Mouse (Mus musculus): ENCODE results near the gene Pik3cd.

Gene Pik3cd

GRCm38 (mm10) chr4:149609256-149610025, 92.9 kb downstream of the Pik3cd start:
- no peak for DNase-seq (ENCODE audit: low spot score in 2 of 2)

DNA sequence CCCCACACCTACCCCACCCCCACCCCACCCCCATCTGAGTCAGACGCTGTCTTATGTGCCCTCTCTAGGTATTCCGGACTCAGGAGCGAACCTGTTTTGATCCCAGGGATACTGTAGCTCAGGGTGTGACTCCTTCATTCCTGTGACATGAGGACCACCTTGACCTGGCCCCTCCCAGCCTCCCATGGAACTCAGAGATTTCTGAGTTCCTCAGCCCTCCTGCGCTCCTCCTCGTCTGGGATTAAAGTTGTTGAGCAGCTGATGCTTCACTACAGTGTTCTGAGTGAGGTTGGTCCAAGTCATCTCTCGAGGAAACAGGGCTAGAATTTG, 94.1 kb downstream of the Pik3cd start:
- DNase-seq (ENCODE audit: low spot score in 2 of 2) = no peak

DNA sequence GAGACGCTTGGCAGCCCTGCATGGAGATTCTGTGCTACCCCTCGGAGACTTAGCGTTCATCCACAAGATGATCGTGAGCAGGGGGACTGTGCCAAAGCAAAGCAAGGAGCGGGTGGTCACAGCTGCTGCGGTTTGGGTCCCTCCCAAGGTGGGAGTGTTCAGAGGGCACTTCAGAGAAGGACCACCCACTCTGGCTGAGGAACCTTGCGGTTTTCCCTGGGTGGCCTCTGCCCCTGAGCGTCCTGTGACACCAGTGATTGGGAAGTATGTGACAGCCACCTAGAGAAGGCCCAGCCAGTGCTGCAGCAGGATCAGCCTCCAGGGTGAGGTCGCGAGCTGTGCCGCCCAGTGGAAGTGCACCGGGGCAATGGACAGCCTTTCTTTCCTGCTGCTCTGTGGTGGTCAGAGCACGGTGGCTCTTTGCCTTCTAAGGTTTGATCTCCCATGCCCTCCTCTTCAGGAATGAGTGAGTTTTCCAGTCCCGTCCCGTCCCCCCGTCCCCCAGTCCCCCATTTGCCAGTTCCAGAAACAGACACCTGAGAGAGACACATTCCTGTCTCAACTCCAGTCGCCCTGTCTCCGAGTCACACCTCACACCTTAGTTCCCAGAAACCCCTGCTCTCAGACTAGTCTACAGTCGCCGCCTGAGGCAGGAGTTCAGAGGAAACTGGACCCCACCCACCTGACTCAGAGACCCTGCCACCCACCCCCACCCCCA, 94.6 kb downstream of the Pik3cd start:
- no peak for DNase-seq (ENCODE audit: low spot score in 2 of 2)

DNA sequence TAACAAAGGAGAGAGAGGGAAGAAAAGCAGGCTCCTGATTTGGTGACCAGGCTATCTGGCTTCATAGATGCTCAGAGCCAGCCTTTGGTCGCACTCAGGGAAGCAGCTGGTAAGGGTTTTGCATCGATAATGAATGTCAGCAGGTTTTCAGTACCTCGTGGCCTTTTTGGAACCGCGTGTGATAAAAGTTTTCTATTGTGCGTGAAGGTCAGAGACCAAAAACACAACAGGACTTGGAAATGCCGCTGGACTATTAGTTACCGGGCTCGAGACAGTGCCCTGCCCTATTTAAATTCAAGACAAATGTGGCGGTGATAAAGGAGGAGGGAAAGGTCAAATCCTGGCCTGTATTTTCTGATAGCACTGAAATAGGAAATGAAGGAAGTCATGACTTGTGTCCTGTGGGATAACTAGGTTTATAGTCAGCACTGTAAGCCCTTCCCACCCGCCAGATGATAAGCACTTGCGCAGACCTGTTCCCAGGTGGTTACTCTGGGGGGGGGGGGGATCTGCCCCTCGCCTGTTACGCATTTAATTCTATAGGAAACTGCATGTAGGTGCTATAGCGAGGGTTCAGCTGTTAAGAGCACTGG, 95.5 kb downstream of the Pik3cd start:
- no peak for DNase-seq (ENCODE audit: low spot score in 2 of 2)

DNA sequence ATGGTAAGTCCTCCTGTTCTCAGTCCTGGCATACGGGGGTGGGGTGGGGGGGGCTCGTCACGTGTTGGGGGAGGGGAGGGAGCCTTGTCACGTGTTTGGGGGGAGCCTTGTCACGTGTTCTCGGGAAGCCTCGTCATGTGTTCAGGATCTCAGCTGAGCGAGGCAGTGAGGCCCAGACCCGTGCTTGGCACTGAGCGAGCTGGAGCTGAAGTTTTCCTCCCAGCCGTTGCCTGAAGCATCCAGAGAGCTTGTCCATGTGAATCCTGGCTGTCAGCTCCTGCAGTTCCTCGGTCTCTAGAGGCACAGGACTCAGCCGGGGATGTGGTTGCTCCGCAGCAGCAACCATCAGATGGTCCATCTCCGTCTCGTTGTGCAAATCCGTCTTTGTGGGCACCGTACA, 96.3 kb downstream of the Pik3cd start:
- no peak for DNase-seq (ENCODE audit: low spot score in 2 of 2)

DNA sequence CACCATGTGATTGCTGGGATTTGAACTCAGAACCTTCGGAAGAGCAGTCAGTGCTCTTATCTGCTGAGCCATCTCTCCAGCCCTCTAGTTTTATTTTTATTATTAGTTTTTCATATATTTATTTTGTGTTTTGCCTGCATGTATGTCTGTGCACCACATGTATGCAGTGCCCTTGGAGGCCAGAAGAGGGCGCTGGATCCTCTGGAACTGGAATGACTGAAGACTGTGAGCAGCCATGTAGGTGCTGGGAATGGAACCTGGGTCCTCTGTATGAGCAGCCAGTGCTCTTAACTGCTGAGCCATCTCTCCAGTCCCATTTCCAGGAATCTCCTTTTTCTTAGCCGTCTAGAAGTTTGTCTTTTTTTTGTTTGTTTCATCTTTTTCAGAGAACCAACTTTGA, 97.9 kb downstream of the Pik3cd start:
- no peak for DNase-seq (ENCODE audit: low spot score in 2 of 2)

GRCm38 (mm10) chr4:149603860-149604259, 98.5 kb downstream of the Pik3cd start:
- no peak for DNase-seq (ENCODE audit: low spot score in 2 of 2)

DNA sequence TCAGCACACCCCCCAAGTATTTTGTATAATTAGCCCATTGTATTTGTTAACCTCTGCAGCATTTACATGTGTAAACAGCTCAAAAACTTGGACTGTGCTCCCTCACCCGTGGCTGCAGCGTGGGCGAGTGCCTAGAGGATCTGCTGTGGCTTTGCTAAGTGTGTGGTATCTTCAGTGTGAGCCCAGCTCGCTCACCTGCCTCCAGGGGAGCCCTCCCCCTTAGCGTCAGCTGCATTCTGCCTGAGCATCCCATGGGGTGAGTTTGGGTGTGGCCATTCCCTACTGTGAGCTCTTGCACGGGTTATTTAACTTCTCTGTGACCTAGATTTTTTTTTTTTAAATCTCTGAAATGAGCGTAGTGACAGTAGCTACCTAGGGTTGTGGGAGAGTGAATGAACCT, 100.1 kb downstream of the Pik3cd start:
- DNase-seq (ENCODE audit: low spot score in 2 of 2) = no peak

- no peak for DNase-seq (ENCODE audit: low spot score in 2 of 2)
Measured at GRCm38 (mm10) chr4:149601484-149601883, 100.9 kb downstream of the Pik3cd start.

- DNase-seq (ENCODE audit: low spot score in 2 of 2) = no peak
Measured at GRCm38 (mm10) chr4:149600130-149600529, 102.2 kb downstream of the Pik3cd start.

DNA sequence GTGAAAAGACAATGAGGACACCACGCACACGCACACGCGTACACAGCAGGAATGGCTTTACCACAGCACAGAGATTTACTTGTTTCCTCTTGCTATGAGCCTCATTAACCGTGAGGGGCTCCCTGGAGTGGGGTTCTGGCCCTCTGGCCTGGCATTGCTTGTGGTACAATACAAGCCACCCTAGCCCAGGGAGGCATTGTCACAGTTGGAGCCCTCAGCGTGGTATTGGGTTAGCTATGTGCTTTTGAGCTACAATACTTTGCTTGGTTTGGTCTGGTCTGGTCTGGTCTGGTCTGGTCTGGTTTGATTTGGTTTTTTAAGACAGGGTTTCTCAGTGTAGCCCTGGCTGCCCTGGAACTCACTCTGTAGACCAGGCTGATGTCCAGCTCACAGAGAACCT, 102.8 kb downstream of the Pik3cd start:
- DNase-seq (ENCODE audit: low spot score in 2 of 2) = no peak

Measured in urinary bladder, adult 18-20 months (tissue).